Mouse (Mus musculus) lung, embryonic 16.5 days (tissue): ENCODE measurements around the gene Slc16a12. TPM values are rescaled to one million over a fixed set of nuclear protein-coding genes. Genes with fewer than 3 reads are reported as not detected.

Experiments
- ATAC-seq: fragments of 200-750 bp; cut with Nextera tagmentation; 2 replicates; pipeline ENCODE4 v1.8.0; 2017; ENCODE audit warnings: low read depth, mild to moderate bottlenecking, moderate library complexity
- H3K27ac ChIP-seq: fragments of 300-500 bp; sonication (generic); 2 replicates; pipeline ENCODE4 v1.5.1; 2014; ENCODE audit warnings: mild to moderate bottlenecking, control low read depth, low read length
- H3K27me3 ChIP-seq: fragments of 300-500 bp; sonication (generic); 2 replicates; pipeline ENCODE4 v1.6.1; 2014; ENCODE audit warnings: low read depth, low read length, mixed read lengths; ENCODE audit not compliant: control insufficient read depth, insufficient read depth
- H3K36me3 ChIP-seq: fragments of 300-500 bp; sonication (generic); 2 replicates; pipeline ENCODE4 v1.6.1; 2014; ENCODE audit warnings: low read length; ENCODE audit not compliant: control insufficient read depth, insufficient read depth
- H3K4me1 ChIP-seq: fragments of 300-500 bp; sonication (generic); replicated peaks from 2 replicates; pipeline ENCODE4 v1.6.1; 2014; ENCODE audit warnings: low read length, mixed read lengths; ENCODE audit not compliant: control insufficient read depth, insufficient read depth
- H3K4me2 ChIP-seq: fragments of 300-500 bp; sonication (generic); 2 replicates; pipeline ENCODE4 v1.6.1; 2014; ENCODE audit warnings: low read depth, low read length, control low read depth
- H3K4me3 ChIP-seq: fragments of 300-500 bp; sonication (generic); 2 replicates; pipeline ENCODE4 v1.5.1; 2014; ENCODE audit warnings: mild to moderate bottlenecking, low read length, control low read depth
- H3K9ac ChIP-seq: fragments of 300-500 bp; sonication (generic); 2 replicates; pipeline ENCODE4 v1.6.1; 2014; ENCODE audit warnings: low read length, control low read depth
- H3K9me3 ChIP-seq: fragments of 300-500 bp; sonication (generic); 2 replicates; pipeline ENCODE4 v1.6.1; 2016; ENCODE audit warnings: low read length; ENCODE audit not compliant: control insufficient read depth
- WGBS: fragments of 180-500 bp; shearing (Covaris S2); extraction: QIAGEN DNeasy Blood & Tissue Kit; methylation state at CpG from one replicate; pipeline ENCODE4 v1.1.7; 2014; 5-methylcytosine and 5-hydroxymethylcytosine counted together
- polyA plus RNA-seq: library from polyadenylated mRNA; unstranded; fragments of >200 nt; fragmentation: Nextera tagmentation; extraction: Ambion mirVana; gene quantifications from 2 replicates; pipeline ENCODE4 v1.2.1, GENCODE M21; 2015

Gene Slc16a12
- polyA plus RNA-seq, 1 experiment from 2014 or later = 16.0 TPM

DNA sequence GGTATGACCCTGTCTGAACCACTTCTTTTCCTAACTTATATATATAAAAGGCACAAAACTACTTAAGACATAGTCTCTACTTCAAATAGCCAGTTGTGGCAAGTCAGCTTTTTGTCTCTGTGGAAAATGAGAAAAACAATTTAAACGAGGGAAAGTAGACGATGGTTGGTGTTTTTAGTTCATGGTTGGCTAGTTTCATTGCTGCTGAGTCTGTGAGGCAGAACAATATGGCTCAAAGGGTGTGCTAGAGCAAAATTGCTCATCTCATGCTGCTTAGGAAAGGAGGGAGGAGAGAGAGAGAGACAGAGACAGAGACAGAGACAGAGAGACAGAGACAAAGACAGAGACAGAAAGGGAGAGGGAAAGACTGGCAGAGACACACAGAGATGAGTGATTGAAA is 47.8 kb downstream of the Slc16a12 start:
- H3K9ac ChIP-seq = no peak overlapping the region
- 88% methylated on average over 2 of the region's 2 CpGs for WGBS
- peaks cover 5% of the 10 kb centered on the region for H3K4me1 ChIP-seq
- no peak overlapping the region for H3K4me3 ChIP-seq
- H3K27me3 ChIP-seq = no peaks in the 10 kb centered on the region
- no peak for ATAC-seq
- H3K4me2 ChIP-seq = no peak overlapping the region
- no peaks in the 10 kb centered on the region for H3K9me3 ChIP-seq
- H3K27ac ChIP-seq = no peak overlapping the region
- H3K36me3 ChIP-seq = no peaks in the 10 kb centered on the region

DNA sequence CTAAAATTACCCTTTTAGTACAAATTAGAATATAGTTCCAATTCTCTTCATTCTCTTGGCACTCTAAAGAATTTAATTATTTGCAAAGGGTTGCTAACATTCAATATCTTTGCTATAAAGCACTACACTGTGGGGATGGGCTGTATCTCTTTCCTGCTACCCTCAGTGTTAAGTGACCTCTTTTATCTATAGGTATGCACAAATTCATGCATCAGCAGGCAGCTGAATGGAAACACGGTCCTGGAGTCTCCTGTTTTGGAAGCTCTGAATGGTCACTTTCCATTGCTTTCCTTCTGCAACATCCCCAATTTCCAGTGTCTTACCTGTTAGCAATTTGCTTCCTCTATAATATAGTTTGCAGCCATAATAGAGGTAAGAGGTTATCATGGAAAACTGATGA is 48.2 kb downstream of the Slc16a12 start:
- Histone ChIP-seq H3K9ac (no peak overlapping the region), H3K4me1 (peaks cover 5% of the 10 kb centered on the region; the same call in 1 of the 2 replicates), H3K4me2 (no peak overlapping the region), H3K27me3 (no peaks in the 10 kb centered on the region), H3K36me3 (no peaks in the 10 kb centered on the region), H3K27ac (no peak overlapping the region), H3K4me3 (no peak overlapping the region), H3K9me3 (no peaks in the 10 kb centered on the region)
- 61% methylated on average over 1 of the region's 1 CpGs for whole genome bisulfite sequencing
- ATAC-seq = no peak

DNA sequence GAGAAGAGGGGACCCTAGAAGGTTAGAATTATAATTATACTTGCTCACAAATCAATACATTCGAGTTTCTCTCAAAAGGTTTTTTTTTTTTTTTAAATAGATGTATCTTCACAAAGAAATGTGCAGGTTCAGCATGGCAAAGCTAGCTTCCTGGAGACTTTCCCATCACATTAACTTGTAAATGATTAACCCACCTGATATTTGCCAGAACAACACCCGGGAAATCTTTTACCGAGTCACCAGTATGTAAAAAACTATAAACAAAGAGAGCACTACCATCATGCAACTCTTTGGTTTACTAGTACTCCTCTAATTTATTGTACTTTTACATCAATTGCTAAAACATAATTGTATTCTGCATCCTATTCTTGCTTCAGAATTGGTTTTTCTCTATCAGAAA is 48.7 kb downstream of the Slc16a12 start:
- Histone ChIP-seq H3K27me3 (no peaks in the 10 kb centered on the region), H3K27ac (no peak overlapping the region), H3K4me3 (no peak overlapping the region), H3K4me1 (peaks cover 5% of the 10 kb centered on the region; the same call in 1 of the 2 replicates), H3K9ac (no peak overlapping the region), H3K9me3 (no peaks in the 10 kb centered on the region), H3K4me2 (no peak overlapping the region), H3K36me3 (no peaks in the 10 kb centered on the region)
- no peak for ATAC-seq
- WGBS = 54% methylated on average over 3 of the region's 3 CpGs

DNA sequence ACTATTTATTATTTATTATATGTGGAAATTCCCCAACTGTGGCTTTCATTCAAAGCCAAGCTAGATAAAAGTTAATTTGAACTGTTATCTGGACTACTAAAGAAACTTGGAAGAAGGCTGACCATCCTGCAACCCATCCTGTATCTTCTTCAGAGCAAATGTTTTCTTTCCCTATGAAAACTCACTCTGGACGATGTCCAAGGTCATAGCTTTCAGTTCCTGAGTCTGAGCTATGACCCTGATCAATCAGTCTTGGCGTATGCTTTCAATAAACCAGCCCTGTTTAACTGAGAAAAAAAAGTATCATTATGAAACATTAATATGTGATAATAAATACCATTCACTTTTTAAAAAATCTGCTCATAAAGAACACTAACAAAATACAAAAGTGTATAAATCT is 49.6 kb downstream of the Slc16a12 start:
- Histone ChIP-seq H3K4me1 (peaks cover 5% of the 10 kb centered on the region; the same call in 1 of the 2 replicates), H3K9me3 (no peaks in the 10 kb centered on the region), H3K4me3 (no peak overlapping the region), H3K4me2 (no peak overlapping the region), H3K36me3 (no peaks in the 10 kb centered on the region), H3K9ac (no peak overlapping the region), H3K27ac (no peak overlapping the region), H3K27me3 (no peaks in the 10 kb centered on the region)
- ATAC-seq = no peak
- WGBS = 59% methylated on average over 2 of the region's 2 CpGs

DNA sequence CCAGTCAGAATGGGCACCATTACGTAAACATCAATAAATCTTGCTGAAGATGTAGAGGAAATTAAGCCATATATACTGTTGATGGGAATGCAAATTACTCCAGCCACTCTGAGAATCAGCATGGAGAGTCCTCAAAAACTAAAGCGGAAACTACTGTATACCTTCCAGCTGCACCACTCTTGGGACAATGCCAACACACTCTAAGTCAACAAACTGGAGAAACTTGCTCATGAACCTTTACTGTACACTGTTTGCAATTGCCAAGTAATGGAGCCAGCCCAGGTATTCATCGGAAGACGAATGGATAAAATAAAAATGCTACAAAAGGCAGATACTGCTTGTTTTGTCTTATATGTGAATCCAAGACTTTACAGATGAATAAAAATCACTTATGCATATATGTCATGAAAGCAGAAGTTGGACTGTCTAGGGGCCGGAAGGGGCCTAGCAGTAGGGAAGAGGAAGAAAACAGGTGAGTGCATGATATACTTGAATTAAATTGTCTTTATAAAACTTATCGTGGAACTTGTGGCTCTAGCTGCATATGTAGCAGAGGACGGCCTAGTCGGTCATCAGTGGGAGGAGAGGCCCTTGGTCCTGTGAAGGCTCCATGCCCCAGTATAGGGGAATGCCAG is 50.6 kb downstream of the Slc16a12 start:
- Histone ChIP-seq H3K27ac (no peak overlapping the region; the same call in 1 of the 2 replicates), H3K4me3 (no peak overlapping the region), H3K9ac (no peak overlapping the region), H3K4me2 (no peak overlapping the region), H3K9me3 (no peaks in the 10 kb centered on the region), H3K4me1 (peaks cover 5% of the 10 kb centered on the region; the same call in 1 of the 2 replicates), H3K36me3 (no peaks in the 10 kb centered on the region), H3K27me3 (no peaks in the 10 kb centered on the region)
- 64% methylated on average over 8 of the region's 8 CpGs for WGBS
- ATAC-seq = peak; percentile 81

DNA sequence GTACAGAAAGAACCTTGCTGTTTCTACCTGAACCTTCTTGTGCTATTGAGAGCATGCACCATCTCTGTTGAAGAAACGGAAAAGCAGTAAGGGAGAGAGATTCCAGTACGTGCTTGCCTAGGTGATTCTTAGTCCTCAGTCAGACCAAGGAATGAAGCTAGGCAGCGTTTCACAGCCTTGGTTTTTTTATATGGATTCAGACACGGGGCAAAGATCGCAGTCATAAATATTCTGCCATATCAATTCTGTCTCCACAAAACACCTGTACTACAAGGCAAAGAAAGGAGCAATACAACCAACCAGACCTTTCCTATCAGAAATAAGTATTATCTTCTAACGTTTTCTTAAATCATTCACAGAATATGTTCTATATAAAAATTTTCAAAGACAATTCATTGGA is 55.7 kb downstream of the Slc16a12 start:
- H3K9ac ChIP-seq = no peak overlapping the region
- WGBS = 74% methylated on average over 6 of the region's 6 CpGs
- H3K36me3 ChIP-seq = no peaks in the 10 kb centered on the region
- no peak overlapping the region for H3K4me2 ChIP-seq
- no peak overlapping the region for H3K4me3 ChIP-seq
- no peaks in the 10 kb centered on the region for H3K9me3 ChIP-seq
- no peak overlapping the region for H3K27ac ChIP-seq
- peaks cover 2% of the 10 kb centered on the region; the same call in 1 of the 2 replicates for H3K4me1 ChIP-seq
- no peak for ATAC-seq
- no peaks in the 10 kb centered on the region for H3K27me3 ChIP-seq

DNA sequence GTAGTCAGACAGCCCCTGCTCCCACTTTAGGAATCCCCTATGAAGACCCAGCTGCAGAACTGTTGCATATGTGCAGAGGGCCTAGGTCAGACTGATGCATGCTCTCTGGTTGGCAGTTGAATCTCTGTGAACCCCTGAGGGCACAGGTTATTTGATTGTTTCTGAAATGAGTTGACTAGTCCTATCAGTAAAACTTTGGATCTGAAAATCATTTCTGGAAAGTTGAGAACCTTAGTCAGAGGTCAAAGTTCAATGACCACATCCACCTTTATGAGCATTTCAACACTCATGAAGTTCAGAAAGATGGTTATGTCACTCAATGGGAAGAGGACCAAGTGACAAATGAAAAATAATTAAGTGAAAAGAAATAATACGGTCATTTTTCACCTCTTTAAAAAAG is 61.6 kb downstream of the Slc16a12 start:
- no peak overlapping the region for H3K9ac ChIP-seq
- no peak overlapping the region for H3K27ac ChIP-seq
- H3K27me3 ChIP-seq = no peaks in the 10 kb centered on the region
- H3K4me3 ChIP-seq = no peak overlapping the region
- no peaks in the 10 kb centered on the region for H3K36me3 ChIP-seq
- ATAC-seq = no peak
- H3K4me2 ChIP-seq = no peak overlapping the region
- 92% methylated on average over 1 of the region's 1 CpGs for WGBS
- no peaks in the 10 kb centered on the region for H3K9me3 ChIP-seq
- no peaks in the 10 kb centered on the region for H3K4me1 ChIP-seq

DNA sequence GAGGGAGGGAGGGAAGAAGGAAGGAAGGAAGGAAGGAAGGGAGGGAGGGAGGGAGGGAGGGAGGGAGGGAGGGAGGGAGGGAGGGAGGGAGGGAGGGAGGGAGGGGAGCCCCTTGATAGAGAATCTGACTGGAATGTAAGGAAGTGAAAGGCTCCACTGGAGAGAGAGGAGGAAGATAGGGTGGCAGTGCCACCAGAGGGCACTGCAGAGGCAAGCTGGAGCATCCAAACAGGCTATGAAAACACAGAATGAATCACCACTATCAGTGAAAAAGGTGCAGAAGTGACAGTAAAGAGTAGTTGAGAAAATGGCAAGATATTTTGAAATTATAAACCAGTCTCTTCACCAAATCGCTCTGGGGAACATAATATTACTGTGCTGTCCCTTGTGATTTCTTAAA is 62.2 kb downstream of the Slc16a12 start:
- 56% methylated on average over 1 of the region's 1 CpGs for WGBS
- ATAC-seq = no peak

DNA sequence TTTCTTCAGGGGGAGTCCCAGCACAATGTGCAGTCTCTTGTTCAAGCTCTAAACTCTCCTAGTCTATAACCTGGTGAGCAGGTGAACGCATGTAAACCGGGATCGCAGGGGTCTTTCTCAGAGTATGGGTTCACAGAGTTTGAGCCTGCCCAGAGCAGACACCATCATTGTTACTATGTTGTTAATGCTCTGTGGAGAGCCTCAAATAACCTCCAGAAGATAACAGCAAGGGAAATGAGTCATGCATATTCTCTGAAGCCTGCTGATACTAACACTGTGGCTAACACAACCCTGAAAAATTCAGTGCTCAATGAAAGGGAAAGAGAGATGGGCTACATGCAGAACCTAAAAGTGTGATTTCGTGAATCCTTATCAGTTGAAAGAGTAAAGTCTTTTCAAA is 68.7 kb downstream of the Slc16a12 start:
- no peaks in the 10 kb centered on the region for H3K36me3 ChIP-seq
- no peak overlapping the region for H3K27ac ChIP-seq
- H3K4me2 ChIP-seq = no peak overlapping the region
- ATAC-seq = no peak
- no peak overlapping the region for H3K4me3 ChIP-seq
- no peaks in the 10 kb centered on the region for H3K9me3 ChIP-seq
- 81% methylated on average over 4 of the region's 4 CpGs for WGBS
- no peaks in the 10 kb centered on the region for H3K4me1 ChIP-seq
- H3K9ac ChIP-seq = no peak overlapping the region
- H3K27me3 ChIP-seq = no peaks in the 10 kb centered on the region

More for the DNA sequence above, 62.2 kb downstream of the Slc16a12 start:
- no peaks in the 10 kb centered on the region for H3K9me3 ChIP-seq
- H3K36me3 ChIP-seq = no peaks in the 10 kb centered on the region
- H3K4me1 ChIP-seq = no peaks in the 10 kb centered on the region
- H3K4me3 ChIP-seq = no peak overlapping the region
- H3K4me2 ChIP-seq = no peak overlapping the region
- H3K27ac ChIP-seq = no peak overlapping the region
- no peak overlapping the region for H3K9ac ChIP-seq
- no peaks in the 10 kb centered on the region for H3K27me3 ChIP-seq

DNA sequence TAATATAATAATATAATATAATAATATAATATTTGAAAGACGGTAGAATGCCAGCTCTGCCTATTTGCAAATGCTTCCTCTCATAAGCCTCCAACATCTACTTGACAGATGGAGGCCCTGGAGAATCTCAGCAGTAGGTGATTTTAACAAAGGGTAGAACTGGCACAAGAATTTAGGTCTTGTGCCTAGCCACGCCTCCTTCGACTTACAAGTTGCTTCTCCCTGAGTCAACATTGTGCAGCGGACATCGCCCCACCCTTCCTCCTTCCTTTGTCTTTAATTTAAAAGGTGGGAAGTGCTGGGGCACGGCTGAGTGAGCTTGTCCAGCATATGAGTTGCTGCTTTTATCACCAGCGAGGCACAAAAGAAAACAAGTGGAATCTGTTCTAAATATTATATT is 73.6 kb downstream of the Slc16a12 start:
- no peaks in the 10 kb centered on the region for H3K36me3 ChIP-seq
- H3K9me3 ChIP-seq = no peaks in the 10 kb centered on the region
- 41% methylated on average over 7 of the region's 7 CpGs for WGBS
- H3K27ac ChIP-seq = no peak overlapping the region
- H3K27me3 ChIP-seq = no peaks in the 10 kb centered on the region
- no peak overlapping the region for H3K4me3 ChIP-seq
- no peak overlapping the region for H3K9ac ChIP-seq
- no peak for ATAC-seq
- no peaks in the 10 kb centered on the region for H3K4me1 ChIP-seq
- H3K4me2 ChIP-seq = no peak overlapping the region
